Mouse (Mus musculus) inflammation-experienced regulatory T-cells (primary cell): ENCODE results near the gene As3mt. TPM values are rescaled to one million over a fixed set of nuclear protein-coding genes. Genes with fewer than 3 reads are reported as not detected.

Experiments used
- polyA plus RNA-seq, 2 experiments: library from polyadenylated mRNA; unstranded; fragments of 100-300 nt; shearing (Covaris generic); gene quantifications; one replicate each; pipeline ENCODE4 v1.2.1; 2017

As3mt gene
- polyA plus RNA-seq: 10 to 100 TPM in 1 of 2 experiments, 1 to 10 TPM in 1; 8.2 to 13.5 TPM

DNA sequence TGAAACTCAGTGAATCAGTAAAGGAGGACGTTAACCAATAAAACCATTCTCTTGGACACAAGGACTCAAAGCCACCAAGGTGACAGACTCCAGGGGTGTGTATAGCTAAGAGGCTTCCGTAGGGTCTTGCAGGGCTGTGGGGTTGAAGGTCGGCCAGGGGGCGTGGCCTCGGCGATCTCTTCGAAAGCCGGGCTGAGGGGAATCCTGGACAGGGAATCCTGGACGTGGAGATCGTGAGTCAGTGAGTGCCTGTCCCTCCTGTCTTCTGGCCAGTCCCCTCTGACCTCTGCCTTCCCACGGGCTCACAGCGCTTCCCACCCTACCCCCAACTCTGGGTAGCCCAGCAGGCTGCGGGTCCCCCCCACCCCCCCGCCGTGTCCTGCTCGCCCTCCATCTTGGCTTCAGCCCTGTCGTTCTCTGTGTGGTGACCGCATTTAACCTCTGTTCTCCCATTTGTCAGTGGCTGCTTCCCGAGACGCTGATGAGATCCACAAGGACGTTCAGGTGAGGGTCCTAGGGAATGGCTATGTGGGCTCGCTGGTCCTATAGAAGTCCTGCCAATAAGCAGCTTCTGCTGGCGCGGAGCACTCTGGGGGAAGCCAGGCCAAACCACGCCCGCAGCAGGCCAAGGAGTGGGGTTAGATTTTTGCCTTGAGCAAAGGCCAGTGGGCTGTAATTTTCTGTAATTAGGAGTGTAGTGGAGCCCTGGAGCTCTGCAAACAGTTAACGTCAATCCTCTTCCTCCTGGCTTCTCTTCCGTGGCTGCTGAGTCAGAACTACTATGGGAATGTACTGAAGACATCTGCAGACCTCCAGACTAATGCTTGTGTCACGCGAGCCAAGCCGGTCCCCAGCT lies at the start of gene As3mt:
Gene As3mt, plus strand, starts transcription at position 163 of the 856 bp plus-strand sequence.

DNA sequence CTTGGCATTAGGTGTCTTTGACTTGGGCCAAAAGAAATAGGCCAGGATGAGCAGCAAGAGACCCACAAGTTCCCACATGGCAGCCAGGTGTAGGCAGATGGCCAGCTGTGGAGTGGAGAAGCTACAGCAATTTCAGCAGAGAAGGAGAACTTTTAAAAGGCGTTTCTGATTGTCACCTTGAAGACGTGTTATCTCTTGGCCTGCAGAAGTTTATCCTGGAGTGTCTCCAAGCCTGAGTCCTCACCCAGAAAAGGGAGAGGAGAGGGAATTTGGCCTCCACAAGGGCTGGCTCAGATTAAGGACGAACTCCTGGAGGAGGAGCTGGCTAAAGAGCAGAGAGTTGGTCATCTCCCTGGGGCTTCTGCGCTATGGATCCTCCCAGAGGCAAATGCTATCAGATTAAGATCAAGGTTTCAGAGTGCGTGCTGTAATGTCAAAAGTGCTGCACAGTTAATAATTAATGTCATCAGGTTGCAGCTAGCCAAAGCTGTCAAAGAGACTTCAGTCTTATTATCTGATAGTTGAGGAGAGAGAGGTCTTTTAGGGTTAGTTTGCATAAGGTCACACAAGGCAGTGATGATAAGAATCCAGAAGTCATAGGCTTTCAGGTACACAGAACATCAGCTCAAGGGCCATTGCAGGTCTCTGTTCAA lies 34.4 kb upstream of the As3mt start, which contains the start of gene Cyp17a1:
Gene Cyp17a1, minus strand, starts transcription at position 407 of the 653 bp plus-strand sequence.

DNA sequence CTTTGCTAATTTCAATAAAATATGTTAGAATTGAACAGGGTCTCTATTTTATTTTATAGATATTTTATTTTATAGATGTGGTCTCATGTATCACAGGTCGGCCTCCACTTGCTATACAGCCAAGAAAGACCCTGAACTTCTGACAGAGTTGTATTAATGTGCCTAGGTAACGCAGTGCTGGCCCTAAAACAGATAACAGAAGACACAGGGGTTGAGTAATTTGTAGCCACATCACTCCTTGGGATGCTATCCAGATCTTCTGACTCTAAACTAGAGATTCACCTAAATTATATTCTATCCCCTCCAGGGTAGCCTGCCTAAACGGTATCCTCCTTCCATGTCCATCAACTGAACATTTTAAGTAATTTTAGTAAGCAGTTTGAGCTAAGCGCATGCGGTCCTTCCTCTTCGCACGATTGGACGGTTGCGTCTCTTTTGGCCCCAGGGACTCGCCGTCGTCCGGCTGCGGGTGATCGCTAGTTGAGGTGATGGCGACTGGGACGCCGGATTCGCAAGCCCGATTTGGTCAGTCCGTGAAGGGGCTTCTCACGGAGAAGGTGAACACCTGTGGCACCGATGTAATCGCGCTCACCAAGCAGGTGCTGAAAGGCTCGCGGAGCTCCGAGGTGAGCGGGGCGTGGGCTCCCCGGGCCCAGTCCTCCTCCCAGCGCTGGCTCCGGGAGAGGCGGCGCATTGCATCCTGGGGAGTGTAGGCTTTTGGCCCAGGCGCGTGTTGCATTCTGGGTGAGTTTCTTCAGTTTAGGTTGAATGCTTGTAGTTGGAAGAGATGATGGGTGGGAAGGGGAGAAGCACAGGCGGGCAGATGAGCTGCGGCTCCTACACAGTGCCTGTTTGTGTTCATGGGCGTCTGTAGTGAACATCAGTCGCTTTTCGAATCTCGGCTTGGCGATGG lies 17.5 kb upstream of the As3mt start, which contains the start of gene Borcs7:
Gene Borcs7, plus strand, starts transcription at position 447 of the 913 bp plus-strand sequence.

DNA sequence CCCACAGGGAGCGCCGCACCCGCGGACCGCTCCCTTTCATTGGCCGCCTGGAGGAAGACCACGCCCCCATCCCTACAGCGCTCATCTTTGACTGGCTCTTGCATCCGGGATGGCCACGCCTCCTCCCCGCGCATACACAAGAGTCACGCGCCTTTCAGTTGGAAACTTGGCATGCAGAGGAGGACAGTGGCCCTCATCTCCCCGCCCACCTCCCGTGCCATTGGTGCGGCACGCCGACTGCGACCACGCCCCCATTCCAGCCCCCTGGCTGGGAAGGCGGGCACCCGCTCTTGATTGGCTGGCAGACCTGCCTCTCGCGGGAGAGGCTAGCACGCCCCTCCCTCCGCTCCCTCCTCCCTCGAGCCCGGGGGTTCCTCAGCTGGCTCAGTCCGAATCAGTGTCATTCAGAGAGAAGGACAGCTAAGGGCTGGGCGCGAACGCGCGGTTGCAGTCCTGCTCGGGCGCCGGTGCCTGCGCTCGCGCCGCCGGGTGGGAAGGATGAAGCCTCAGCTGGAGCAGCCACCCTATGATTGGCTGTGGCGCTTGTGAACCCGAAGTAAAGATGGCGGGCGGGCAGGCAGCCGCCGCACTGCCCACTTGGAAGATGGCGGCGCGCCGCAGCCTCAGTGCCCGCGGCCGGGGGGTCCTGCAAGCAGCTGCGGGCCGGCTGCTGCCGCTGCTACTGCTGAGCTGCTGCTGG lies 54.1 kb downstream of the As3mt start, which contains the start of gene Cnnm2:
Gene Cnnm2, plus strand, starts transcription at position 350 of the 700 bp plus-strand sequence.

Other genes with a start within 250 kb of the As3mt start
- gene Trim8, start 205.8 kb upstream of the As3mt start, polyA plus RNA-seq: 100 to 1,000 TPM; 135 to 144 TPM
- 10 to 100 TPM; 17.6 to 25.9 TPM for gene Arl3, start 134.3 kb upstream of the As3mt start, polyA plus RNA-seq
- 10 to 100 TPM; 12.5 to 19.6 TPM for gene Sfxn2, start 134.1 kb upstream of the As3mt start, polyA plus RNA-seq
- 10 to 100 TPM; 57.8 to 68.5 TPM for gene Wbp1l, start 108.4 kb upstream of the As3mt start, polyA plus RNA-seq
- gene Cyp17a1, start 34.3 kb upstream of the As3mt start, polyA plus RNA-seq: under 1 TPM; 0.10 to 0.92 TPM
- gene Borcs7, start 17.6 kb upstream of the As3mt start, polyA plus RNA-seq: 1 to 10 TPM; 4.0 to 5.0 TPM
- 1 to 10 TPM; 4.4 to 4.8 TPM for gene Cnnm2, start 54.1 kb downstream of the As3mt start, polyA plus RNA-seq